Mouse (Mus musculus) heart, embryonic 16.5 days (tissue): ENCODE results near the gene Flywch1. TPM values are rescaled to one million over a fixed set of nuclear protein-coding genes. Genes with fewer than 3 reads are reported as not detected.

Experiments
- ATAC-seq: fragments of 200-750 bp; cut with Nextera tagmentation; replicated peaks from 2 replicates; pipeline ENCODE4 v1.8.0; 2017; ENCODE audit warnings: moderate number of reproducible peaks; ENCODE audit not compliant: insufficient read depth, low FRiP score; ENCODE audit errors: extremely low read depth
- H3K27ac ChIP-seq: fragments of 300-500 bp; sonication (generic); 2 replicates; pipeline ENCODE4 v1.5.1; 2014; ENCODE audit warnings: mild to moderate bottlenecking, low read length, control low read depth, moderate library complexity
- H3K27me3 ChIP-seq: fragments of 300-500 bp; sonication (generic); 2 replicates; pipeline ENCODE4 v1.6.1; 2014; ENCODE audit warnings: low read length, mixed read lengths; ENCODE audit not compliant: control insufficient read depth, insufficient read depth
- H3K36me3 ChIP-seq: fragments of 300-500 bp; sonication (generic); 2 replicates; pipeline ENCODE4 v1.6.1; 2014; ENCODE audit not compliant: control insufficient read depth, insufficient read depth
- H3K4me1 ChIP-seq: fragments of 300-500 bp; sonication (generic); 2 replicates; pipeline ENCODE4 v1.6.1; 2014; ENCODE audit warnings: low read length, mixed read lengths; ENCODE audit not compliant: control insufficient read depth, insufficient read depth
- H3K4me2 ChIP-seq: fragments of 300-500 bp; sonication (generic); 2 replicates; pipeline ENCODE4 v1.6.1; 2014; ENCODE audit warnings: low read depth, mild to moderate bottlenecking, control low read depth, low read length
- H3K4me3 ChIP-seq: fragments of 300-500 bp; sonication (generic); 2 replicates; pipeline ENCODE4 v1.5.1; 2014; ENCODE audit warnings: mild to moderate bottlenecking, control low read depth, low read length
- H3K9ac ChIP-seq: fragments of 300-500 bp; sonication (generic); 2 replicates; pipeline ENCODE4 v1.6.1; 2014; ENCODE audit warnings: low read length, control low read depth
- H3K9me3 ChIP-seq: fragments of 300-500 bp; sonication (generic); replicated peaks from 2 replicates; pipeline ENCODE4 v1.6.1; 2016; ENCODE audit warnings: low read length; ENCODE audit not compliant: control insufficient read depth
- WGBS: fragments of 180-500 bp; shearing (Covaris S2); extraction: QIAGEN DNeasy Blood & Tissue Kit; methylation state at CpG from one replicate; pipeline ENCODE4 v1.1.7; 2014; 5-methylcytosine and 5-hydroxymethylcytosine counted together
- polyA plus RNA-seq: library from polyadenylated mRNA; unstranded; fragments of >200 nt; fragmentation: Nextera tagmentation; extraction: Ambion mirVana; gene quantifications from 2 replicates; pipeline ENCODE4 v1.2.1, GENCODE M21; 2015

Gene Flywch1
- polyA plus RNA-seq, 1 experiment from 2014 or later = 42.2 TPM

DNA sequence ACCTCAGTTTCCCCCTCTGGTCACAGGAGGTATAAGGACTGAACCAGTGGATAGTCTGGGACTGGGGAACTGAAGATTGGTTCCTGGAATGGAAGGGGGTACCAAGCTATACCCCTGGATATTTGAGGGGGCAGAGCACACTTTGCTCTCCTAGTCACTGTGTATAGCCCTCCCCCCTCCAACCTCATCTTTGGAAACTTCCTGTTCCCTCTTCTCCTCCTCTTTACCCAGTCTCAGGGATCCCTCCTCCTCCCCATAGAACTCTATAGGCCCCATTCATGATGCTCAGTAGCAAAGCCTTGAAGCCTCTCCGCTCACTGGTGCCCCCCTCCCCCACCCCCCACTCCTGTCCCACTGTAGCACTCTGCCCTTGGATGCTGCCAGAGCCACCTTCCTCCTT is 51.9 kb downstream of the Flywch1 start:
- no peak overlapping the region for H3K4me3 ChIP-seq
- H3K4me1 ChIP-seq = no peaks in the 10 kb centered on the region
- no peak overlapping the region for H3K27ac ChIP-seq
- H3K9ac ChIP-seq = no peak overlapping the region
- H3K4me2 ChIP-seq = no peak overlapping the region
- no peak for ATAC-seq
- WGBS = 47% methylated on average over 1 of the region's 1 CpGs
- no peaks in the 10 kb centered on the region for H3K9me3 ChIP-seq
- no peaks in the 10 kb centered on the region for H3K36me3 ChIP-seq
- H3K27me3 ChIP-seq = 0 out of 2 replicates have a peak, but pooled peaks cover 4% of the 10 kb centered on the region

- no peak for ATAC-seq
- no peaks in the 10 kb centered on the region for H3K4me1 ChIP-seq
- H3K9ac ChIP-seq = no peak overlapping the region
- H3K9me3 ChIP-seq = no peaks in the 10 kb centered on the region
- H3K36me3 ChIP-seq = no peaks in the 10 kb centered on the region
- no peak overlapping the region for H3K27ac ChIP-seq
- 48% methylated on average over 2 of the region's 2 CpGs for WGBS
- peaks cover 4% of the 10 kb centered on the region; the same call in 1 of the 2 replicates for H3K27me3 ChIP-seq
- no peak overlapping the region for H3K4me3 ChIP-seq
- no peak overlapping the region for H3K4me2 ChIP-seq
These were observed 54.4 kb downstream of the Flywch1 start for GRCm38 (mm10) chr17:23717003-23717402.

GRCm38 (mm10) chr17:23706212-23706611 is 65.2 kb downstream of the Flywch1 start:
- no peaks in the 10 kb centered on the region for H3K4me1 ChIP-seq
- H3K9me3 ChIP-seq = no peaks in the 10 kb centered on the region
- H3K36me3 ChIP-seq = no peaks in the 10 kb centered on the region
- WGBS = 0% methylated on average over 3 of the region's 3 CpGs
- H3K27ac ChIP-seq = no peak overlapping the region
- H3K4me3 ChIP-seq = no peak overlapping the region
- peaks cover 11% of the 10 kb centered on the region for H3K27me3 ChIP-seq
- H3K9ac ChIP-seq = no peak overlapping the region
- H3K4me2 ChIP-seq = no peak overlapping the region
- no peak; the same call in 1 of the 2 replicates for ATAC-seq

GRCm38 (mm10) chr17:23705525-23706104 is 65.8 kb downstream of the Flywch1 start:
- Histone ChIP-seq H3K9ac (no peak overlapping the region), H3K9me3 (no peaks in the 10 kb centered on the region), H3K4me2 (no peak overlapping the region), H3K36me3 (no peaks in the 10 kb centered on the region), H3K4me3 (no peak overlapping the region), H3K27ac (no peak overlapping the region), H3K27me3 (peaks cover 16% of the 10 kb centered on the region), H3K4me1 (no peaks in the 10 kb centered on the region)
- ATAC-seq = no peak
- WGBS = 69% methylated on average over 7 of the region's 7 CpGs

- H3K4me1 ChIP-seq = 0 out of 2 replicates have a peak, but pooled peaks cover 3% of the 10 kb centered on the region
- no peak overlapping the region for H3K9ac ChIP-seq
- no peak overlapping the region for H3K4me3 ChIP-seq
- H3K27me3 ChIP-seq = peaks cover 16% of the 10 kb centered on the region
- H3K27ac ChIP-seq = no peak overlapping the region
- no peaks in the 10 kb centered on the region for H3K9me3 ChIP-seq
- H3K36me3 ChIP-seq = no peaks in the 10 kb centered on the region
- WGBS = 53% methylated on average over 7 of the region's 7 CpGs
- no peak overlapping the region for H3K4me2 ChIP-seq
- no peak for ATAC-seq
These were observed 66.7 kb downstream of the Flywch1 start for GRCm38 (mm10) chr17:23704741-23705140.

GRCm38 (mm10) chr17:23703301-23703700 is 68.1 kb downstream of the Flywch1 start:
- 76% methylated on average over 9 of the region's 9 CpGs for WGBS
- peaks cover 25% of the 10 kb centered on the region for H3K27me3 ChIP-seq
- H3K9me3 ChIP-seq = no peaks in the 10 kb centered on the region

More at GRCm38 (mm10) chr17:23703301-23703700, 68.1 kb downstream of the Flywch1 start:
- Histone ChIP-seq H3K4me3 (no peak overlapping the region), H3K9ac (no peak overlapping the region), H3K27ac (no peak overlapping the region), H3K36me3 (no peaks in the 10 kb centered on the region), H3K4me2 (no peak overlapping the region), H3K4me1 (peaks cover 8% of the 10 kb centered on the region; the same call in 1 of the 2 replicates)
- no peak for ATAC-seq

Other genes with a start within 250 kb of the Flywch1 start
- 12.9 and 14.5 TPM in 2 replicates for gene Zfp213, start 207.4 kb downstream of the Flywch1 start, polyA plus RNA-seq
- gene Zfp13, start 172.1 kb downstream of the Flywch1 start, polyA plus RNA-seq = 7.3 and 8.5 TPM in 2 replicates
- not detected in 2 replicates for gene Zscan10, start 170.7 kb downstream of the Flywch1 start, polyA plus RNA-seq
- 0.24 and 0.25 TPM in 2 replicates for gene Mmp25, start 126.3 kb downstream of the Flywch1 start, polyA plus RNA-seq
- gene Bicdl2, start 111.1 kb downstream of the Flywch1 start, polyA plus RNA-seq = 0.45 and 0.67 TPM in 2 replicates
- 214 and 247 TPM in 2 replicates for gene Hcfc1r1, start 98.0 kb downstream of the Flywch1 start, polyA plus RNA-seq
- gene Thoc6, start 97.7 kb downstream of the Flywch1 start, polyA plus RNA-seq = 38.7 and 39.1 TPM in 2 replicates
- 100 and 122 TPM in 2 replicates for gene Tnfrsf12a, start 94.1 kb downstream of the Flywch1 start, polyA plus RNA-seq
- 1.7 and 15.9 TPM in 2 replicates for gene Cldn6, start 92.4 kb downstream of the Flywch1 start, polyA plus RNA-seq
- gene Cldn9, start 87.6 kb downstream of the Flywch1 start, polyA plus RNA-seq = 0.22 and 0.84 TPM in 2 replicates
- not detected in 2 replicates for gene 1520401A03Rik, start 48.8 kb downstream of the Flywch1 start, polyA plus RNA-seq
- 29.7 and 33.3 TPM in 2 replicates for gene Pkmyt1, start 45.3 kb downstream of the Flywch1 start, polyA plus RNA-seq
- gene Paqr4, start 30.7 kb downstream of the Flywch1 start, polyA plus RNA-seq = 16.8 and 19.8 TPM in 2 replicates
- 1.8 and 3.7 TPM in 2 replicates for gene Kremen2, start 25.8 kb downstream of the Flywch1 start, polyA plus RNA-seq
- gene Flywch2, start 14.5 kb upstream of the Flywch1 start, polyA plus RNA-seq = 4.3 and 5.9 TPM in 2 replicates
- gene Srrm2, start 18.9 kb upstream of the Flywch1 start, polyA plus RNA-seq = 311 and 314 TPM in 2 replicates
- gene Elob, start 57.5 kb upstream of the Flywch1 start, polyA plus RNA-seq = 812 and 839 TPM in 2 replicates
- not detected in 2 replicates for gene Prss33, start 64.5 kb upstream of the Flywch1 start, polyA plus RNA-seq
- 0.11 and 0.50 TPM in 2 replicates for gene Prss32, start 72.3 kb upstream of the Flywch1 start, polyA plus RNA-seq
- gene Prss41, start 72.6 kb upstream of the Flywch1 start, polyA plus RNA-seq = 0.21 and 0.22 TPM in 2 replicates
- gene Prss21, start 96.5 kb upstream of the Flywch1 start, polyA plus RNA-seq = not detected in 2 replicates
- gene Dcpp1, start 109.3 kb upstream of the Flywch1 start, polyA plus RNA-seq = not detected in 2 replicates
- gene Dcpp2, start 109.3 kb upstream of the Flywch1 start, polyA plus RNA-seq = 0.21 TPM in 1 of 2 replicates, not detected in the other
- gene Dcpp3, start 145.9 kb upstream of the Flywch1 start, polyA plus RNA-seq = not detected in 2 replicates
- not detected in 2 replicates for gene Sbp, start 170.1 kb upstream of the Flywch1 start, polyA plus RNA-seq
- gene Sbpl, start 183.7 kb upstream of the Flywch1 start, polyA plus RNA-seq = not detected in 2 replicates
- gene Prss30, start 209.0 kb upstream of the Flywch1 start, polyA plus RNA-seq = 0.39 and 0.40 TPM in 2 replicates
- gene Prss22, start 226.5 kb upstream of the Flywch1 start, polyA plus RNA-seq = 0.15 TPM in 1 of 2 replicates, not detected in the other